Mouse (Mus musculus) midbrain, embryonic 11.5 days (tissue): ENCODE measurements at regions not wholly inside any gene's neighbourhood (a gene's known extent, or its start where the extent isn't known, plus 50 kb on each side); places are given as distances from the start of the nearest gene placed in this dataset.
A peak's percentile ranks its signal among the peaks of the same experiment; 100 is the strongest.

Source experiments
- ATAC-seq: fragments of 200-750 bp; cut with Nextera tagmentation; 2 replicates; pipeline ENCODE4 v1.8.0; 2017; ENCODE audit warnings: moderate TSS enrichment, moderate library complexity; ENCODE audit not compliant: low FRiP score
- DNase-seq: peaks from one replicate; pipeline ENCODE4 v3.0.0; 2015; ENCODE audit warnings: low spot score; ENCODE audit errors: missing footprints
- H3K27ac ChIP-seq: fragments of 300-500 bp; sonication (generic); 2 replicates; pipeline ENCODE4 v1.5.1; 2014; ENCODE audit warnings: low read depth, low read length
- H3K27me3 ChIP-seq: fragments of 300-500 bp; sonication (generic); 2 replicates; pipeline ENCODE4 v1.6.1; 2014; ENCODE audit warnings: mild to moderate bottlenecking, low read length, moderate library complexity, mixed read lengths; ENCODE audit not compliant: control insufficient read depth, insufficient read depth
- H3K36me3 ChIP-seq: fragments of 300-500 bp; sonication (generic); 2 replicates; pipeline ENCODE4 v1.6.1; 2014; ENCODE audit warnings: mild to moderate bottlenecking, low read length, moderate library complexity, mixed read lengths; ENCODE audit not compliant: control insufficient read depth, insufficient read depth
- H3K4me1 ChIP-seq: fragments of 300-500 bp; sonication (generic); 2 replicates; pipeline ENCODE4 v1.6.1; 2014; ENCODE audit warnings: low read length; ENCODE audit not compliant: control insufficient read depth, insufficient read depth
- H3K4me2 ChIP-seq: fragments of 300-500 bp; sonication (generic); 2 replicates; pipeline ENCODE4 v1.6.1; 2014; ENCODE audit warnings: mild to moderate bottlenecking, moderate library complexity
- H3K4me3 ChIP-seq: fragments of 300-500 bp; sonication (generic); 2 replicates; pipeline ENCODE4 v1.5.1; 2014; ENCODE audit warnings: low read depth, low read length
- H3K9ac ChIP-seq: fragments of 300-500 bp; sonication (generic); 2 replicates; pipeline ENCODE4 v1.6.1; 2014; ENCODE audit warnings: low read length
- H3K9me3 ChIP-seq: fragments of 300-500 bp; sonication (generic); 2 replicates; pipeline ENCODE4 v1.6.1; 2016; ENCODE audit warnings: low read length; ENCODE audit not compliant: control insufficient read depth
- WGBS: fragments of 180-500 bp; shearing (Covaris S2); extraction: QIAGEN DNeasy Blood & Tissue Kit; methylation state at CpG from one replicate; pipeline ENCODE4 v1.1.7; 2014; 5-methylcytosine and 5-hydroxymethylcytosine counted together

- Histone ChIP-seq H3K9me3 (no peaks in the 10 kb centered on the region), H3K4me2 (no peak overlapping the region), H3K27ac (no peak overlapping the region), H3K36me3 (no peaks in the 10 kb centered on the region), H3K4me3 (no peak overlapping the region), H3K4me1 (no peaks in the 10 kb centered on the region), H3K27me3 (no peaks in the 10 kb centered on the region), H3K9ac (no peak overlapping the region)
- WGBS = 93% methylated on average over 6 of the region's 6 CpGs
- ATAC-seq (no peak), DNase-seq (no peak)
Observed at GRCm38 (mm10) chr13:52735453-52735933, 152.5 kb downstream of the Syk start.

DNA sequence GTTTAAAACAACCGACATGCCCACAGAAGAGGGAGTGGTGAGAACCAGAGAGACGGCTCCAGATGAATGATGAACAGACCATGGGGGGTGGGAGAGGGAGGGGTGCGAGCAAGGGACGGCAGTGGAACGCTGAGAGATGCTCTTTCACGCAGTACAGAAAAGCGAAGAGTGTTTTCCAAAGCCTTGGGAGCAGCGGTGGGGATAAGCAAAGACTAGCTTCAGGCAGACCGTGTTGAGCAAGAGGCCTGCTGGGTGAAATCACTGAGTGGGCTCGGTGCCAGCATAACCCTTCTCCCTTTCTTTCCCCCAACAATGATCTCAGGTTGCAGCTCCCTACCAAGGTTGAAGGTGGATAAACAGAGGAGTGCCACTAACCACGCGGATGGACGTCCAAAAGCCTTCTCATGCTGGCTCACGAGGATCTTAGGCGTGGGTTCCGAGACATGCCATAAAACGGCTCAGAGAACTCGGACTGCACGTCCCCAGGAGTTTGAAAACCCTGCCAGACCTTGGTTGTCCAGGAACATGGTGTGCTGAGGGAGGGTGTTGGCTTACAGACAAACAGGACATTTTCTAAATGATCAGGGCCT is 153.1 kb downstream of the Syk start:
- no peak for DNase-seq
- Histone ChIP-seq H3K27me3 (no peaks in the 10 kb centered on the region), H3K9me3 (no peaks in the 10 kb centered on the region), H3K4me1 (no peaks in the 10 kb centered on the region), H3K27ac (no peak overlapping the region), H3K4me3 (no peak overlapping the region), H3K36me3 (no peaks in the 10 kb centered on the region), H3K9ac (no peak overlapping the region), H3K4me2 (no peak overlapping the region)
- WGBS = 79% methylated on average over 19 of the region's 19 CpGs
- ATAC-seq = no peak

GRCm38 (mm10) chr13:52738095-52738660 is 155.2 kb downstream of the Syk start:
- DNase-seq (no peak), ATAC-seq (no peak)
- 64% methylated on average over 9 of the region's 9 CpGs for WGBS
- H3K4me3 ChIP-seq = no peak overlapping the region
- H3K27ac ChIP-seq = no peak overlapping the region
- H3K4me2 ChIP-seq = no peak overlapping the region
- H3K9me3 ChIP-seq = no peaks in the 10 kb centered on the region
- H3K9ac ChIP-seq = no peak overlapping the region
- H3K36me3 ChIP-seq = no peaks in the 10 kb centered on the region
- H3K4me1 ChIP-seq = no peaks in the 10 kb centered on the region
- H3K27me3 ChIP-seq = no peaks in the 10 kb centered on the region

DNA sequence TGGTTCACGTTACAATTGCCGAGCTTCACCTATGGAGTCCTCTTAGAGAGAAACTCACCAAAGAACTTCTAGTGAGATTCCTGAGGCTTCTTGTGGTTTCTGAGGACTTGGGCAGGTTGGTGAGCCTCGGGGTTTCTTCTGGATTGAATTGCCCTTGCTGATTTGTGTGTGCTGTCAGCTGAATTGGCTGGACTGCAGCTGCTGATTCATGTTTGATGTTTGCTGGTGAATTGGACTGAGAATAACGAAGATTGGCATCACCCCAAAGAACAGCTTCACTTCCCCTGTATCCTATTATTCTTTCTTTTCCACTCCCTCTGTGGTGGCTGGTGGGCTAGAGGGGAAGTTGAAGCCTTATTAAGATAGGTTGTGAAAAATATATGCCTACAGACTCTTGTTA is 158.4 kb downstream of the Syk start:
- Histone ChIP-seq H3K27ac (no peak overlapping the region), H3K4me2 (no peak overlapping the region), H3K36me3 (no peaks in the 10 kb centered on the region), H3K9ac (no peak overlapping the region), H3K9me3 (no peaks in the 10 kb centered on the region), H3K4me3 (no peak overlapping the region), H3K27me3 (no peaks in the 10 kb centered on the region), H3K4me1 (no peaks in the 10 kb centered on the region)
- ATAC-seq = no peak
- 84% methylated on average over 4 of the region's 4 CpGs for WGBS
- no peak for DNase-seq

GRCm38 (mm10) chr13:52756005-52756404 is 173.0 kb downstream of the Syk start:
- Histone ChIP-seq H3K9ac (no peak overlapping the region), H3K27ac (no peak overlapping the region), H3K4me1 (no peaks in the 10 kb centered on the region), H3K27me3 (no peaks in the 10 kb centered on the region), H3K9me3 (no peaks in the 10 kb centered on the region), H3K4me2 (no peak overlapping the region), H3K4me3 (no peak overlapping the region), H3K36me3 (no peaks in the 10 kb centered on the region)
- ATAC-seq (no peak), DNase-seq (no peak)
- 80% methylated on average over 10 of the region's 10 CpGs for WGBS

GRCm38 (mm10) chr13:52765508-52766181 is 163.8 kb downstream of the Auh start:
- H3K9me3 ChIP-seq = no peaks in the 10 kb centered on the region
- H3K4me2 ChIP-seq = no peak overlapping the region
- H3K4me1 ChIP-seq = no peaks in the 10 kb centered on the region
- ATAC-seq (no peak), DNase-seq (peak; percentile 84)
- no peaks in the 10 kb centered on the region for H3K27me3 ChIP-seq
- no peak overlapping the region for H3K9ac ChIP-seq
- no peak overlapping the region for H3K4me3 ChIP-seq
- no peaks in the 10 kb centered on the region for H3K36me3 ChIP-seq
- no peak overlapping the region for H3K27ac ChIP-seq
- WGBS = 62% methylated on average over 13 of the region's 13 CpGs

- H3K9ac ChIP-seq = no peak overlapping the region
- no peak overlapping the region for H3K4me2 ChIP-seq
- 82% methylated on average over 2 of the region's 2 CpGs for WGBS
- ATAC-seq = no peak
- H3K27ac ChIP-seq = no peak overlapping the region
- H3K9me3 ChIP-seq = no peaks in the 10 kb centered on the region
- H3K4me3 ChIP-seq = no peak overlapping the region
- no peaks in the 10 kb centered on the region for H3K4me1 ChIP-seq
- no peak for DNase-seq
- H3K36me3 ChIP-seq = no peaks in the 10 kb centered on the region
- no peaks in the 10 kb centered on the region for H3K27me3 ChIP-seq
Observed at GRCm38 (mm10) chr13:52766236-52766635, 163.2 kb downstream of the Auh start.

DNA sequence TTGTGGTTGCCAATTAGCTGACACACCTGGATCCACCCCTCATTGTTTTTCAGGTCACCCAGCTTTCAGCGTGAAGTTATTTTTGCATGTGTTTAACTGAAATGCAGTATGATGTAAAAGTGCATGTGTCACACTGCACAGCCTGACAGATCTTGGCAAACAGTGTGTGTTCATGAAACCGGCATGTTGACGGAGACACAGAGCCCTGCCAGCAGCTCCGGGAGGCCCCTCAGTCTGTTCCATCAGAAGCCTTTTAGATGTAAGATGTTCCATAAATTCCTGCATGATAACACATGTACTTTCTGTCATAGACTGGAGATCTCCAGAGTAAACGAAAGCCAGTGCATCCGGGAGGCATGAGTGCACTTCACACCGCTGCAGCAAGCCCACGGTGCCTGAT is 159.5 kb downstream of the Auh start:
- no peaks in the 10 kb centered on the region for H3K4me1 ChIP-seq
- no peaks in the 10 kb centered on the region for H3K27me3 ChIP-seq
- 95% methylated on average over 8 of the region's 8 CpGs for WGBS
- H3K36me3 ChIP-seq = no peaks in the 10 kb centered on the region
- H3K4me3 ChIP-seq = no peak overlapping the region
- H3K27ac ChIP-seq = no peak overlapping the region
- H3K9ac ChIP-seq = no peak overlapping the region
- ATAC-seq (no peak), DNase-seq (no peak)
- H3K4me2 ChIP-seq = no peak overlapping the region
- no peaks in the 10 kb centered on the region for H3K9me3 ChIP-seq

DNA sequence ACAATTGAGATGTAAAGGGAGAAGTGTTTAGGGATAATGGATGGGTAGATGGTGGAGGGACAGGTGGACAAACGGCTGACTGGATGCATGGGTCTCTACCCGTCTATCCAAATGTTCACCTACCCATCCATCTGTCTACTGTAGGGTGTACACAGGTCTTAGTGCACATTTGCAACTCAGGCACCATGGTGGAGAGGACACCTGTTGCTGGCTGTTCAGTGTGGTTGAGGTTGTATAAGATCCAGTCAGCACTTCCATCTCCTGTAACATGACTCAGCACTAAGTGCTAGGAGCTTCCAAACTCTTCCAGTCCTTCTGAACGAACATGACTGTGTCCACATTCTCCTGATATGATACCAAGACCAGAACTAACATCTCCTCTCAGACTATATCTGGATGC is 158.0 kb downstream of the Auh start:
- Histone ChIP-seq H3K9ac (no peak overlapping the region), H3K4me2 (no peak overlapping the region), H3K27ac (no peak overlapping the region), H3K4me1 (no peaks in the 10 kb centered on the region), H3K27me3 (no peaks in the 10 kb centered on the region), H3K9me3 (no peaks in the 10 kb centered on the region), H3K36me3 (no peaks in the 10 kb centered on the region), H3K4me3 (no peak overlapping the region)
- DNase-seq = no peak
- WGBS = 88% methylated on average over 3 of the region's 3 CpGs
- ATAC-seq = no peak
